Mouse (Mus musculus) left cerebral cortex, adult 6 months (tissue): ENCODE results near the gene Hoxa5. TPM values are rescaled to one million over a fixed set of nuclear protein-coding genes. Genes with fewer than 3 reads are reported as not detected.

ENCODE experiments used
- long read RNA-seq, 2 experiments: library from polyadenylated mRNA; unstranded; transcript quantifications; one replicate each; pipeline ENCODE4 v2.0.0; 2019 to 2020
- polyA plus RNA-seq: library from polyadenylated mRNA; unstranded; fragments of <200 nt; fragmentation: Nextera tagmentation; gene quantifications from 2 replicates; pipeline ENCODE4 v1.2.3, GENCODE M21; 2021

The Hoxa5 gene
- not detected in 2 replicates for polyA plus RNA-seq
- long read RNA-seq, experiment 1: 0 reads
- long read RNA-seq, experiment 2: 0 reads

GRCm38 (mm10) chr6:52204050-52204752 is at the start of gene Hoxa5:
Gene Hoxa5 (minus strand): TSS chr6:52204587.

DNA sequence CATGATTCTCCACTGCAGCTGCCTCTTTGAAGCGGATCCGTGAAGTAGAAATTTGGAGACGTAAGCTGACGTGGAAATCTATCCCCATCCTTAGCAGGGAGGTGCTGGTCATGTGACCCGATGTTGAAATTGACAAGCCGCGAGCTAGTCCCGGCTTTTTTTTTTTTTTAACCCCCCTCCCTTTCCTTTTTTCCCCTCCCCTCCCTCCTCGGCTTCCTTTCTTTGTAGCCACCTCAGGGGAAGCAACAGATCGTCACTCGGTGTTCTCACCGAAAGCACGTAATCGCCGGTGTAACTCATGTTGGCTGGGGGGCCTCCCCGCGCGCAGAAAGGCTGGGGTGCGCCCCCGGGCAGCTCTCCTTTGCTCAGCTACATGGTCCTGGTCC is 41.4 kb upstream of the Hoxa5 start, which contains the start of gene Hoxa11:
Gene Hoxa11 (minus strand): TSS at position 54 of the 386 bp plus-strand sequence.

GRCm38 (mm10) chr6:52240389-52241000 is 36.1 kb upstream of the Hoxa5 start, which contains the start of gene Hoxa10:
Gene Hoxa10 (minus strand): TSS chr6:52240854.

GRCm38 (mm10) chr6:52230516-52231165 is 26.3 kb upstream of the Hoxa5 start, which contains the start of gene Hoxa9:
Gene Hoxa9 (minus strand): TSS chr6:52231089.

DNA sequence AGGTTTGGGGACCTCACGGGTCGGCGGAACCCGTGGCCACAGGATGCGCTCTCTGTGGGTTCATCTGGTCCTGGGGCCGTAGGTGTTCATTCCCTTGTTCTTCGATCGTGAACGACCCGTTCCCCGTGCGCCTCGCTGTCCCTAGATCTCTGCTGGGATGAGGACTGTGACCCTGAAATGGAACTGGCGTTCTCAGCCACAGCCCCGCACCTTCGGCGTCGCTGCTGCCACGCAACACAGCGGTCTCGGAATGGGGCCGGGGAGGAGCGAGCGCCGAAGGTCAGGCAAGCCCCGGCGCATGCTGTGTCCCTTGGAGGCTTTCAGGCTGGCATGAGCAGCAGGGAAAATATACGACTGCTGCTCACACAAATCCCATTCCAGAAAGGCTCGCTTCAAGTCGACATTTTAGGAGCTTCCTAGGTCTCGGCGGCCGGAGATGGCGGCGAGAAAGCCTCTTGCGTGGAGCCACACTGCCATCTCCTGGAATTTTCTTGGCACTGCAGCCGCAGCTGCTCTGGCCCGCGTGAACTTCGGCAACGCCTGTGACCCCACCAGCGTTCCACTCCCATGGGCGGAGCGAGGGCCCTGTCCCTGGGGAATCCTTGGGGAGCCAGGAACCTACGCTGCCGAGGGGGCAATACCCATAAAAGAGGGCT is 17.1 kb upstream of the Hoxa5 start, which contains the start of gene Hoxa7:
Gene Hoxa7 (minus strand): TSS at position 518 of the 656 bp plus-strand sequence.

DNA sequence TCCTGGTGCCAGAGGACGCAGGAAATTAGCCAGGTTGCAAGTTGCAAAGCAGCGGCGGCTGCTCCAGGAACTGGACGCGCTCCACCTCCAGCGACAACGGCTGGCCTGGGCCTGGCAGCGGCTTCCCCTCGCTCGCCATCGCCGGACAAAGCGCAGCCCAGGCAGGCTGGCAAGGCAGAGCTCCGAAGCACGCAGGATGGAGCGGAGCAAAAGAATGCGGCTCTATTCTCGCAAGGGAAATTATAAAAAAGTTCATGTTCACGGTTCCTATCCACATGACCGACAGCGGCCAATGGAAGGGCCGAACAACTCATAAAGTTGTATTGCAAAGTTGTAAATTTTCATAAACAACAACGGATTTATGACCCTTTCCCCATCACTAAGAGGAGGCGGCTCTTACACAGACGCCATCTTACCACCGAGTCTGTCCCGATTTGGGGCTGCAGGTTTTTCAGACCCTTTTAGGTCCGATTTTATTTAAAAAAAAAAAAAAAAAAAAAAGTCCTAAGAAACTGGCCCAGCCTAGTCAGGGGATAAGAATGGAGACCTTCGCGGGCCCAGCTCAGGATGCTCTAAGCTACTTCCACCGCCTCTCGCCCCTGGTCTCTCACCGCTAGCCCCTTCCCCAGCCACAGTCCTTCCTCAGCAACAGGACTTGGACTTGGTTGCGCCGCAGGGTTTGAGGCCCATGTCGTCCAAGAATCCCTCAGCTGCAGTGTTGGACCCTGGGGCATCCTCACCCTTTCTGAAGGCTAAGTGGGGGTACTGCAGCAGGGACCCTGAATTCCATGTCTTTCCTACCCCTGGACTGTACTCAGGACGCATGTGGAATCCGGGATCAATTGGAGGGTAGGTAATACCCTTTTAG is 9.0 kb upstream of the Hoxa5 start, which contains the start of the genes Hoxa3 and Gm28308:
Gene Hoxa3 (minus strand): TSS at position 218 of the 868 bp plus-strand sequence.
Gene Gm28308 (minus strand): TSS at position 221 of the 868 bp plus-strand sequence.

DNA sequence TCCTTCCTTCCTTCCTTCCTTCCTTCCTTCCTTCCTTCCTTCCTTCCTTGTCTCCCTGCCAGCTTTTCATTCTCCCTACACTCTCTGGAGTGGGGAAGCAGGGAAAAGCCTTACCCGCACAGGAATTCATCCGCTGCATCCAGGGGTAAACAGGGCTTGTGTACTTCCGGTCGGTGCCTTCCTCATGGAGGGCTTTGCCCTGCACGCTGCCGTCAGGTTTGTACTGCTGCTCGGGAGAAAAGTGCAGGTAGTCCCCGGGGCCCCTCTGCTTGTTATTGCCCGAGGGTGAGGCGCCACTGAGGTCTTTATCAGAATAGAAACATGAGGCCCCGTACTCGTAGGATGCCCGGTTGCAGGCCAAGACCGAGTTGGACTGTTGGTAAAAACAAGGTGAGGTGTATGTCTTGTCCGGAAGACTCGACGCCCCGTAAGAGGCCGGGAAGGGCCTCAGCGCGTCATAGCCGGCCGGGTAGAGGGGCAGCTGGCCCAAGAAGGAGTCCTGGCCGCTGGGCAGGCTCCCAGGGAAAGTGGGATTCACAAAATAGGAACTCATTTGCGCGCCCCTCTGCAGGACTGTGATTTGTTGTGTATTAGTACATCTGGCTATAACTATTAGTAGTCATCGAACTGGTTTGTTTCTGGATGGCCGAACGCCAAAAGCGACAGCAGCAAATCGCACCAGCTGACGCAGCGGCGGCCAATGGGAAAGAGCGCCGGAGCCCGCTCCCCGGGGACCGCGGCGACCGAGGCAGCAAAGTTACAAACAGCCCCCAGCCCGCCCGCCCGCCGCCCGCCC is 3.9 kb upstream of the Hoxa5 start, which contains the start of gene Hoxa6:
Gene Hoxa6 (minus strand): TSS at position 651 of the 796 bp plus-strand sequence.

GRCm38 (mm10) chr6:52190906-52191810 is 13.2 kb downstream of the Hoxa5 start, which contains the start of gene Hoxa4:
Gene Hoxa4 (minus strand): TSS chr6:52191753.

GRCm38 (mm10) chr6:52177061-52177735 is 27.2 kb downstream of the Hoxa5 start, which contains the start of gene 5730596B20Rik:
Gene 5730596B20Rik (plus strand): TSS chr6:52177498.

DNA sequence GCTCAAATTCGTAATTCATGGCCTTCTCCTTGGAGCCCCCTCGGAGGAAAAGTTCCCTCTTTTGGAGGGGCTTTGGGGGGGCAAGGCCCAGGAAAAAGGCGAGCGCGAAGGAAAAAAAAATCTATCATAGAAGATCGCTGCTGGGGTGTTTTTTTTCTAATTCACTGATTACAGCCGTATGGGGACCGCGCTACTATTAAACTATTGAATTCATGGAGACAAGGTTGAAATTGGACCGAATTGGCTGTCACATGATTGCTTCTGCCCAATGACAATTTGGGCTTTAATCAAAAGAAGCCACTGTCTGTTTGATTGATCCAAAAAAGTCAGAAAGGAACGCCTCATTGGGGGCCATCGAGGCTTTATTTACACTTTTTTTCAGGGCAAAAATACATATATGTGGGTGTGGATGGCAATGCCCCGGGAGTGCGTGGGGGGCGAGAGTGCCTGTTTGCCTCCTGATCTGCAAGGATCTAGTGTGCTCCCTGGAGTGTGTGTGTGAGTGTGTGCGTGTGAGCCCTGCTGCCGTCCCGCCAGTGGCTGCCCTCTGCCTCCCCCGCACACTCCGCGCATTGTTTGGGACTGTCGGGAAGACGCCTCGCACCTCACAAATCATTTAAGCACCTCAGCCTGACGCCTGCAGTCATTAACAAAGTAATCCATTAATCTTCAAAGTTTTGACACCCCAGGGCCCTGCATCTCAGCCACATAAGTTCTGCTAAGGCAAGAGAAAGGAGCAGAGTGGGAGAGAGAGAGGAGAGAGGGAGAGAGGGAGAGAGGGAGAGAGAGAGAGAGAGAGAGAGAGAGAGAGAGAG is 39.6 kb downstream of the Hoxa5 start, which contains the start of gene Hoxa2:
Gene Hoxa2 (minus strand): TSS at position 206 of the 815 bp plus-strand sequence.

DNA sequence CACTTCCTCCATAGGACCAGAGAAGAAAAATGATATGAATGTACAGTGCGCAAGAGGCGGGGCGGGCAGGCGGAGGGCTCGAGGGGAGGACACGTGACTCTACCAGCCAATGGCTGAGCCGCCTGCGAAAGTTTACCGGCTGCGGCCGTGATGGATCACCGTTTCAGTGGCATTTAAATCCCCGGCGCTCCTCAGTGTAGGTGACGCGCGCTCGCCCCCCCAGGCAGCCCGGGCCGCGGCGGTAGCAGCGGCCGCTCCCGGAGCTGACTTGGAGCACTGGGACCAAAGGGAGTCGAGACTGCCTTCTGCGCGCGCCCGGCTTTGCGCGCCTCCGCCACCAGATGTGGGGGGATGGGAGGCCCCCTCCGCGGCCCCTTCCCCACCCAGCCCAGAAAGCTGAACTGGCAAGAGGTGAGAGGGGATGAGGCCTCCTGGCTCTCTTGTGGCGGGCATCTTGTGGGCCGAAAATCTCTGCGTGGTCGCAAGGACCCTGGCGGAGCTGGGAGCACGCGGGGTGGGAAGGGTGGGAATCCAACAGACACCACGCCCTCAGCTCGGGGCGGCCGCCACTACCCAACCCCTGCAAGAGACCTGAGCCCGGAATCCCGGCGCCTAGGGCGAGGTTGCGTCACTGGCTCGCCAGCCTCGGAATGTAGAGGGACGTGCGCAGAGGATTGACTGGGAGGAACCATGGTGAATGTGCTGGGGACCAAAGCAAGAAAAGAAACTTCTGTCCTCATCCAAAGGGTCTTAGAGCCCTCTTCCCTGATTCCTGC is 45.9 kb downstream of the Hoxa5 start, which contains the start of gene Hoxa1:
Gene Hoxa1 (minus strand): TSS at position 42 of the 776 bp plus-strand sequence.

Other genes with a start within 250 kb of the Hoxa5 start
- gene Skap2, start 192.0 kb downstream of the Hoxa5 start, polyA plus RNA-seq: 11.4 and 14.0 TPM in 2 replicates
- gene Hoxa1, start 46.3 kb downstream of the Hoxa5 start, polyA plus RNA-seq: not detected in 2 replicates
- gene Hoxa2, start 39.8 kb downstream of the Hoxa5 start, polyA plus RNA-seq: not detected in 2 replicates
- not detected in 2 replicates for gene 5730596B20Rik, start 27.1 kb downstream of the Hoxa5 start, polyA plus RNA-seq
- gene Hoxa4, start 12.8 kb downstream of the Hoxa5 start, polyA plus RNA-seq: not detected in 2 replicates
- gene Hoxa6, start 4.1 kb upstream of the Hoxa5 start, polyA plus RNA-seq: not detected in 2 replicates
- not detected in 2 replicates for gene Hoxa3, start 8.7 kb upstream of the Hoxa5 start, polyA plus RNA-seq
- not detected in 2 replicates for gene Gm28308, start 8.8 kb upstream of the Hoxa5 start, polyA plus RNA-seq
- gene Hoxa7, start 17.3 kb upstream of the Hoxa5 start, polyA plus RNA-seq: not detected in 2 replicates
- gene Hoxa9, start 26.5 kb upstream of the Hoxa5 start, polyA plus RNA-seq: not detected in 2 replicates
- not detected in 2 replicates for gene Hoxa10, start 36.3 kb upstream of the Hoxa5 start, polyA plus RNA-seq
- gene Hoxa11, start 41.2 kb upstream of the Hoxa5 start, polyA plus RNA-seq: not detected in 2 replicates
- gene Hoxa13, start 56.3 kb upstream of the Hoxa5 start, polyA plus RNA-seq: not detected in 2 replicates
- gene Evx1, start 108.9 kb upstream of the Hoxa5 start, polyA plus RNA-seq: not detected in 2 replicates